Mouse (Mus musculus) embryonic facial prominence, embryonic 10.5 days (tissue): ENCODE results near the gene Evc. TPM values are rescaled to one million over a fixed set of nuclear protein-coding genes. Genes with fewer than 3 reads are reported as not detected.

Experiments
- polyA plus RNA-seq: library from polyadenylated mRNA; unstranded; fragments of >200 nt; fragmentation: Nextera tagmentation; extraction: Ambion mirVana; gene quantifications from 2 replicates; pipeline ENCODE4 v1.2.1, GENCODE M21; 2016

The Evc gene
- polyA plus RNA-seq, 1 experiment from 2014 or later, result 28.7 TPM

Other genes with a start within 250 kb of the Evc start
- gene Crmp1, start 95.0 kb downstream of the Evc start, polyA plus RNA-seq, result 80.2 and 88.4 TPM in 2 replicates
- 21.7 and 21.9 TPM in 2 replicates for gene Evc2, start 1.6 kb upstream of the Evc start, polyA plus RNA-seq